Mouse (Mus musculus) neural tube, embryonic 11.5 days (tissue): ENCODE results near the gene Galntl6. TPM values are rescaled to one million over a fixed set of nuclear protein-coding genes. Genes with fewer than 3 reads are reported as not detected.

Source experiments
- ATAC-seq: fragments of 200-750 bp; cut with Nextera tagmentation; 2 replicates; pipeline ENCODE4 v1.8.0; 2017; ENCODE audit warnings: moderate number of reproducible peaks, mild to moderate bottlenecking, moderate TSS enrichment, moderate library complexity; ENCODE audit not compliant: insufficient read depth, low FRiP score, low TSS enrichment
- DNase-seq: peaks from one replicate; pipeline ENCODE4 v3.0.0-alpha.2; 2015; ENCODE audit warnings: low spot score
- H3K27ac ChIP-seq: fragments of 300-500 bp; sonication (generic); 2 replicates; pipeline ENCODE4 v1.5.1; 2014; ENCODE audit warnings: low read depth, mild to moderate bottlenecking, low read length
- H3K27me3 ChIP-seq: fragments of 300-500 bp; sonication (generic); 2 replicates; pipeline ENCODE4 v1.6.1; 2014; ENCODE audit warnings: mild to moderate bottlenecking, low read length, mixed read lengths; ENCODE audit not compliant: control insufficient read depth, insufficient read depth
- H3K36me3 ChIP-seq: fragments of 300-500 bp; sonication (generic); 2 replicates; pipeline ENCODE4 v1.6.1; 2014; ENCODE audit warnings: mild to moderate bottlenecking, low read length, moderate library complexity, mixed read lengths; ENCODE audit not compliant: control insufficient read depth, insufficient read depth
- H3K4me1 ChIP-seq: fragments of 300-500 bp; sonication (generic); 2 replicates; pipeline ENCODE4 v1.6.1; 2014; ENCODE audit warnings: low read length, mixed read lengths; ENCODE audit not compliant: control insufficient read depth, insufficient read depth
- H3K4me2 ChIP-seq: fragments of 300-500 bp; sonication (generic); 2 replicates; pipeline ENCODE4 v1.6.1; 2014; ENCODE audit warnings: low read depth, mild to moderate bottlenecking, moderate library complexity
- H3K4me3 ChIP-seq: fragments of 300-500 bp; sonication (generic); 2 replicates; pipeline ENCODE4 v1.5.1; 2014; ENCODE audit warnings: low read depth, low read length
- H3K9ac ChIP-seq: fragments of 300-500 bp; sonication (generic); 2 replicates; pipeline ENCODE4 v1.6.1; 2014; ENCODE audit warnings: mild to moderate bottlenecking, low read length
- H3K9me3 ChIP-seq: fragments of 300-500 bp; sonication (generic); 2 replicates; pipeline ENCODE4 v1.6.1; 2016; ENCODE audit warnings: low read length; ENCODE audit not compliant: control insufficient read depth
- WGBS: fragments of 180-500 bp; shearing (Covaris S2); extraction: QIAGEN DNeasy Blood & Tissue Kit; methylation state at CpG from one replicate; pipeline ENCODE4 v1.1.7; 2014; 5-methylcytosine and 5-hydroxymethylcytosine counted together
- polyA plus RNA-seq: library from polyadenylated mRNA; unstranded; fragments of >200 nt; fragmentation: Nextera tagmentation; extraction: Ambion mirVana; gene quantifications from 2 replicates; pipeline ENCODE4 v1.2.1, GENCODE M21; 2014

Galntl6 gene
- polyA plus RNA-seq, 1 experiment from 2014 or later = 3.3 TPM

DNA sequence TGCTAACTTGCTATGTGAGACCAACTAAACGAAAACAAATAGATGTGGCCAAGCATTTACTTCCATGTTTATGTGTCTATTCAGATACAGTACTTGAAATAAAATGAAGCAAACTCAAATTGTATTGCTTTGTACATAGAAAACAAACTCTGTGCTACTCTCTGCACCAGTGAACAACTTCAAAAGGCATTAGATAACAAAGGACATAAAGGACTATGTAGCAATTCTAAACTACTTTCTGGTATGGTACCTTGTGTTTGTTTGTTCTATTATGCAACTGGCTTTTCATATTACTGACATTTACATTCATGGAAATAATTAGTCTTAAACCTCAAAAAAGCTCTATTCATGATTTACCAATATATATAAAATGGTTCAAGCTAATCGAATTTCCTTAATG, 344.4 kb downstream of the Galntl6 start:
- Histone ChIP-seq H3K27ac (no peak overlapping the region), H3K4me3 (no peak overlapping the region), H3K36me3 (no peaks in the 10 kb centered on the region), H3K4me2 (no peak overlapping the region), H3K9me3 (no peaks in the 10 kb centered on the region), H3K27me3 (no peaks in the 10 kb centered on the region), H3K9ac (no peak overlapping the region), H3K4me1 (no peaks in the 10 kb centered on the region)
- WGBS = 71% methylated on average over 2 of the region's 2 CpGs
- no peak for ATAC-seq
- DNase-seq = no peak

DNA sequence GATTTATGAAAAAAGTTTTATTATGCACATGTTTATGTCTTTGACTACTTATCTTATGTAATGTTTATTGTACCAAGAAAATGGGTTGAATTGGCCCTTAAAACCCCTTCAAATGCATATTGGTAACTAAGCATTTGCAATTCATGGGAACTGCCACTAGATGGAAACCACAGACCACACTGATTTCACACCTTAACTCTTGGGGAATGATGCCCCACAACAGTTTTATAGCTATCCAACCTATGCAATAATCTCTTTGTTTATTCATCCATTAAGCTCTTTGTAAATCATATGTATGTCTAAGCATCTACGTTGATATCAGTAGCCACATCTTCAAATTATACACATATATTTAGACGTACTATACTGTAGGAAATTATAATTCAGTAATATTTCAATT, 346.3 kb downstream of the Galntl6 start:
- H3K4me3 ChIP-seq = no peak overlapping the region
- no peaks in the 10 kb centered on the region for H3K27me3 ChIP-seq
- H3K4me1 ChIP-seq = no peaks in the 10 kb centered on the region
- H3K27ac ChIP-seq = no peak overlapping the region
- ATAC-seq (peak; percentile 41; the same call in 1 of the 2 replicates), DNase-seq (peak; percentile 15)
- H3K4me2 ChIP-seq = no peak overlapping the region
- H3K36me3 ChIP-seq = no peaks in the 10 kb centered on the region
- H3K9me3 ChIP-seq = no peaks in the 10 kb centered on the region
- 59% methylated on average over 2 of the region's 2 CpGs for WGBS
- no peak overlapping the region for H3K9ac ChIP-seq

DNA sequence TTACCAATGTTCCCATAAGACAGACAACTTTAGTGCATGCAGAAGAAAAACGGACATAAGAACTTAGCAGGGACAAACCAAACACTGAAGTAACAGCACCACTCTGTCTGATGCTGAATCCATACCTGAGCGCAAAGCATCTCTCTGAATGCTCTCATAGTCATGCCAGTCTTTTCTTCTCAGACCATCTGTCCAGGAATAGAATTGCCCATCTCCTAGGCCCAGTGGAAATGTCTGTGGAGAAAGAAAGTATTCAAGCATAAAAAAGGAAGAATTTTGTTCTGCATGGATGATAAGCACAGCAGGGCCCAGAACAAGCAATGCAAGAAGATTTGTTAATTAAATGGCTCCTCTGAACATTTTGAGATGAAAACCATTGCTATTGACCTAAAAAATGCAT, 376.7 kb downstream of the Galntl6 start:
- WGBS = 84% methylated on average over 2 of the region's 2 CpGs
- Histone ChIP-seq H3K9ac (no peak overlapping the region), H3K9me3 (no peaks in the 10 kb centered on the region), H3K4me2 (no peak overlapping the region), H3K27me3 (no peaks in the 10 kb centered on the region), H3K36me3 (no peaks in the 10 kb centered on the region), H3K4me1 (no peaks in the 10 kb centered on the region), H3K4me3 (no peak overlapping the region), H3K27ac (no peak overlapping the region)
- no peak for ATAC-seq
- DNase-seq = no peak

DNA sequence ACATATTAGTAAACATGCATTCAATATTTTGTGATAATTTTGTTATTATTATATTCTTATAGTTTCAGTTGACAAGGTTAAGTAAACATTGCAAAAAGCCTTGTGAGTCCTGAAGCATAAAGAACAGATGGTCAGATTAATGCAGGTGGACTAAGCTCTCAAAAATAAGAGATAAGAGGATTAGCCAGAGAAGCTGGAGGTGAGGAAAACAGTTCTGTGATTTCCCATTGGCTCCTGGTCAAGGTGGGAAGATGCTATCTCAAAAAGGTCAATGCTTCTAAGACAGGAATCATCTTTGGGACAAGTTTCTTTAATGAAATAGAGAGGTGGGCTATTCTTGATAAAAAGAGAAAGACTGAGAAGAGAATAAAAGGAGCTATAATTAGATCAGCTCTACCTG, 377.8 kb downstream of the Galntl6 start:
- H3K4me1 ChIP-seq = no peaks in the 10 kb centered on the region
- H3K27ac ChIP-seq = no peak overlapping the region
- no peak overlapping the region for H3K4me3 ChIP-seq
- DNase-seq = no peak
- ATAC-seq = no peak
- no peaks in the 10 kb centered on the region for H3K9me3 ChIP-seq
- H3K27me3 ChIP-seq = no peaks in the 10 kb centered on the region
- no peak overlapping the region for H3K9ac ChIP-seq
- no peaks in the 10 kb centered on the region for H3K36me3 ChIP-seq
- H3K4me2 ChIP-seq = no peak overlapping the region

DNA sequence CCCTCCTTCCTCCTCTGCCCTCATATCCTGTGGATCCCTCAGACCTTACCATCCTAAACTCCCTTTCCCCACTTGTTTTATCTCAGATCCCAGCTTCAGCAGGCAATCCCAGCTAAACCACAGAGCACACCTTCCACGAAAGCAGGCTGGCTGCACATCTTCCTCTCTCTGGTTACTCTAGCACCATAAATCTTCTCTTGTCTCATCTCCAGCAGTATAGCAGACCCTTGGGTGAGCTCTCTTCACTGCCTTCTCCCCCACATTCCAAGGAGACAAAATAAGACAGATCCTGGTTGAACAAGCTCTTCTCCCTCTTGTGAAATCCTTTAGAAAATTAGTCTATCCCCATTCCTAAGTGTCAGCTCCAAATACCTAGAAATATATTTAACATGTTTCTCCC, 389.0 kb downstream of the Galntl6 start:
- DNase-seq (no peak), ATAC-seq (no peak)
- H3K4me3 ChIP-seq = no peak overlapping the region
- no peak overlapping the region for H3K27ac ChIP-seq
- no peaks in the 10 kb centered on the region for H3K9me3 ChIP-seq
- no peak overlapping the region for H3K9ac ChIP-seq
- H3K36me3 ChIP-seq = no peaks in the 10 kb centered on the region
- no peaks in the 10 kb centered on the region for H3K4me1 ChIP-seq
- H3K27me3 ChIP-seq = no peaks in the 10 kb centered on the region
- WGBS = 31% methylated on average over 1 of the region's 1 CpGs
- no peak overlapping the region for H3K4me2 ChIP-seq

DNA sequence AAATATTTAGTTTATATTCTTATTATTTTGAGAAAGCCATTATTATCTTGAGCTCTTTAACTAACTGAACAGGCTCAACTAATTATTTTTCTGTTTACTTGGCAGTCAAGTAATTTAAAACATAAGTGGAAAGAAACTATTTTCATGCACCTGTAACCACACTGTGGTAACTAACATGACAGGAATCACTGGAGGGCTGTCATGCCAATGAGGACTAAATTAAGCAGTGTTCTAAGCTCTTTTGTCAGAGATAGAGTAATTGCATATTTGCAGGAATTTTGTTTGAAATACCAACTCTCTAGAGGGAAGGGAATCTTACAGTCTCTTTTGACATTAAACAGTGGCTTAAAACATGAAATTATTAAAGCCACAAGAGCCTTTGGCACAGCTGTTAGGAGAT, 390.5 kb downstream of the Galntl6 start:
- Histone ChIP-seq H3K4me1 (no peaks in the 10 kb centered on the region), H3K4me2 (no peak overlapping the region), H3K27ac (no peak overlapping the region), H3K36me3 (no peaks in the 10 kb centered on the region), H3K27me3 (no peaks in the 10 kb centered on the region), H3K9me3 (no peaks in the 10 kb centered on the region), H3K9ac (no peak overlapping the region), H3K4me3 (no peak overlapping the region)
- DNase-seq (no peak), ATAC-seq (no peak)

DNA sequence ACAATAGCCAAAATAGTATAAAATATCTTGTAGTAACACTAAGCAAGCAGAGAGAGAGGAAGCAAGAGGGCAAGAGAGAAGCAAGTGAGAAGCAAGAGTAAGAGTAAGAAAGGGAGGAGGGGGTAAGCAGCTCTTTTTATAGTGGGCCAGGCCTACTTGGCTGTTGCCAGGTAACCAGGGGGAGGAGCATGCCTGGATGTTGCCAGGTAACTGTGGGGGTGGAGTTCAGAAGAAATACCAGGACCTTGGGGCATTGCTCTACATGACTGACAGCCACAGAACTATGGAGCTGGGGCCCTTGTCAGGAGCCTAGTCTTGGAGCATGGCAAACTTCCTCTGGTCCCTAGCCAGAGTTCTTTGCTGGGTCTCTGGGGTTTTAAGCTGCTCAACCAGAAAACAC, 401.9 kb downstream of the Galntl6 start:
- Histone ChIP-seq H3K9ac (no peak overlapping the region), H3K27ac (no peak overlapping the region), H3K4me1 (no peaks in the 10 kb centered on the region), H3K27me3 (no peaks in the 10 kb centered on the region), H3K4me3 (no peak overlapping the region), H3K4me2 (no peak overlapping the region), H3K36me3 (no peaks in the 10 kb centered on the region), H3K9me3 (no peaks in the 10 kb centered on the region)
- DNase-seq (no peak), ATAC-seq (no peak)

DNA sequence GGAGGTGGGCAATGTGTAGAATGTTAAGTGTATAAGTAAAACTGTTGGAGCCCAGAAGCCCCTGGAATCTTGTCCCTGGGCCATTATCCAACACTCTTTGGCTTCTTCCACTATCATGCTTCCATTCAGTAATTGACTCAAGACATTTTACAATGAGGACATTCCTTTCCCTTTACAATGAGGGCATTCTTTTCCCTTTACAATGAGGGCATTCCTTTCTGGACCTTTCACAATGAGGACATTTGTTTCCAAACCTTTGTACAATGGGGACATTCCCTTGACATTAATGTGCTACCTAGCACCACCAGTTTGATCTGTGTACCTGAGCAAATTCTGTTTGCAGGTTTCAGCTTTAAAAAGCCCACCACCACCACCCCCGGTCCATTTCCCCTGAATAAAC, 403.4 kb downstream of the Galntl6 start:
- ATAC-seq (no peak), DNase-seq (no peak)
- no peak overlapping the region for H3K4me3 ChIP-seq
- no peak overlapping the region for H3K9ac ChIP-seq
- H3K4me1 ChIP-seq = no peaks in the 10 kb centered on the region
- H3K36me3 ChIP-seq = no peaks in the 10 kb centered on the region
- H3K27ac ChIP-seq = no peak overlapping the region
- no peak overlapping the region for H3K4me2 ChIP-seq
- no peaks in the 10 kb centered on the region for H3K9me3 ChIP-seq
- WGBS = 60% methylated on average over 1 of the region's 1 CpGs
- no peaks in the 10 kb centered on the region for H3K27me3 ChIP-seq

DNA sequence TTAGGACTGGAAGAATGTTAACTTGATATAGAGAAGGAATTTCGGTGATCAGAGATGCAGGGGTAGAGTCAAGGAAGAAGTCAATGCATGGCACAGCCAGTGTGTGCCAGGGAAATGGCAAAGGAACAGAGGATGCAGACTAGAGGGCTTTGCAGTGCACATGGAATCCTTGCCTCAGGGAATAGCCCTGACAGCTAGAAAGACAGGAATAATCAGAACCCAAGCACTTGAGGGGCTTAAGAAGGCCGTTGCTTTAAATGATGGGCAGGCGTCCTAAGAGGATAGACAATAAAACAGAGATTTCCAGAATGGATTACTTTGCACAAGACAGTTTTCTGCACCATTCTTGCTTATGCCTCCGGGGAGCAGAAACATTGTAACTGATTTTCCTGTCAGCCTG, 425.3 kb downstream of the Galntl6 start:
- no peaks in the 10 kb centered on the region for H3K4me1 ChIP-seq
- 80% methylated on average over 4 of the region's 4 CpGs for WGBS
- ATAC-seq (no peak), DNase-seq (no peak)
- H3K36me3 ChIP-seq = no peaks in the 10 kb centered on the region
- H3K27me3 ChIP-seq = no peaks in the 10 kb centered on the region
- no peak overlapping the region for H3K9ac ChIP-seq
- H3K4me3 ChIP-seq = no peak overlapping the region
- H3K9me3 ChIP-seq = no peaks in the 10 kb centered on the region
- no peak overlapping the region for H3K4me2 ChIP-seq
- no peak overlapping the region for H3K27ac ChIP-seq
